Mouse (Mus musculus): Measurements from ENCODE around the gene Krtap24-1. TPM values are rescaled to one million over a fixed set of nuclear protein-coding genes. Genes with fewer than 3 reads are reported as not detected.

Gene Krtap24-1
- polyA plus RNA-seq, 1 experiment, result not detected

GRCm38 (mm10) chr16:88572904-88573404, 39.1 kb downstream of the Krtap24-1 start:
- H3K4me3 ChIP-seq (ENCODE audit: insufficient read depth, low read depth, low read length), result no peak overlapping the region
- H3K27ac ChIP-seq (ENCODE audit: insufficient read depth, low read depth, low read length), result no peak overlapping the region
- TF ChIP-seq CTCF (IDR thresholded peaks at IDR 0.05; ENCODE audit: insufficient read depth, low read depth, low read length) (no peak), POLR2A (IDR thresholded peaks at IDR 0.05; ENCODE audit: insufficient read depth, low read depth, low read length) (no peak)
- WGBS, result 85% methylated on average over 5 of the region's 5 CpGs
- no peaks in the 10 kb centered on the region for H3K4me1 ChIP-seq (ENCODE audit: control insufficient read depth, insufficient read depth, low read length)

- Histone ChIP-seq H3K4me1 (ENCODE audit: control insufficient read depth, insufficient read depth, low read length) (no peaks in the 10 kb centered on the region), H3K27ac (ENCODE audit: insufficient read depth, low read depth, low read length) (no peak overlapping the region), H3K4me3 (ENCODE audit: insufficient read depth, low read depth, low read length) (no peak overlapping the region)
- TF ChIP-seq CTCF (IDR thresholded peaks at IDR 0.05; ENCODE audit: insufficient read depth, low read depth, low read length), result no peak
- no peak for TF ChIP-seq POLR2A (IDR thresholded peaks at IDR 0.05; ENCODE audit: insufficient read depth, low read depth, low read length)
Measured at GRCm38 (mm10) chr16:88570136-88570535, 41.9 kb downstream of the Krtap24-1 start.

- H3K4me3 ChIP-seq (ENCODE audit: insufficient read depth, low read depth, low read length), result no peak overlapping the region
- no peak for TF ChIP-seq POLR2A (IDR thresholded peaks at IDR 0.05; ENCODE audit: insufficient read depth, low read depth, low read length)
- TF ChIP-seq CTCF (IDR thresholded peaks at IDR 0.05; ENCODE audit: insufficient read depth, low read depth, low read length), result no peak
- WGBS, result 98% methylated on average over 3 of the region's 3 CpGs
- no peaks in the 10 kb centered on the region for H3K4me1 ChIP-seq (ENCODE audit: control insufficient read depth, insufficient read depth, low read length)
- no peak overlapping the region for H3K27ac ChIP-seq (ENCODE audit: insufficient read depth, low read depth, low read length)
Measured at GRCm38 (mm10) chr16:88569732-88570131, 42.3 kb downstream of the Krtap24-1 start.

- Histone ChIP-seq H3K4me3 (ENCODE audit: insufficient read depth, low read depth, low read length) (no peak overlapping the region), H3K4me1 (ENCODE audit: control insufficient read depth, insufficient read depth, low read length) (no peaks in the 10 kb centered on the region), H3K27ac (ENCODE audit: insufficient read depth, low read depth, low read length) (no peak overlapping the region)
- no peak for TF ChIP-seq CTCF (IDR thresholded peaks at IDR 0.05; ENCODE audit: insufficient read depth, low read depth, low read length)
- no peak for TF ChIP-seq POLR2A (IDR thresholded peaks at IDR 0.05; ENCODE audit: insufficient read depth, low read depth, low read length)
- WGBS, result 87% methylated on average over 1 of the region's 1 CpGs
Measured at GRCm38 (mm10) chr16:88569096-88569495, 43.0 kb downstream of the Krtap24-1 start.

- H3K4me1 ChIP-seq (ENCODE audit: control insufficient read depth, insufficient read depth, low read length), result no peaks in the 10 kb centered on the region
- TF ChIP-seq CTCF (IDR thresholded peaks at IDR 0.05; ENCODE audit: insufficient read depth, low read depth, low read length), result no peak
- TF ChIP-seq POLR2A (IDR thresholded peaks at IDR 0.05; ENCODE audit: insufficient read depth, low read depth, low read length), result no peak
- WGBS, result 82% methylated on average over 6 of the region's 6 CpGs
- no peak within 1 kb of the TSS for H3K27ac ChIP-seq (ENCODE audit: insufficient read depth, low read depth, low read length)
- no peak within 1 kb of the TSS for H3K4me3 ChIP-seq (ENCODE audit: insufficient read depth, low read depth, low read length)
Measured at GRCm38 (mm10) chr16:88563045-88563913, 48.8 kb downstream of the Krtap24-1 start, which contains the start of gene Cldn8. Cldn8 (minus strand) TSS chr16:88563183.

GRCm38 (mm10) chr16:88561617-88562164, 50.4 kb downstream of the Krtap24-1 start:
- no peaks in the 10 kb centered on the region for H3K4me1 ChIP-seq (ENCODE audit: control insufficient read depth, insufficient read depth, low read length)
- H3K4me3 ChIP-seq (ENCODE audit: insufficient read depth, low read depth, low read length), result no peak overlapping the region
- no peak overlapping the region for H3K27ac ChIP-seq (ENCODE audit: insufficient read depth, low read depth, low read length)
- TF ChIP-seq CTCF (IDR thresholded peaks at IDR 0.05; ENCODE audit: insufficient read depth, low read depth, low read length), result no peak
- TF ChIP-seq POLR2A (IDR thresholded peaks at IDR 0.05; ENCODE audit: insufficient read depth, low read depth, low read length), result no peak
- 42% methylated on average over 6 of the region's 6 CpGs for WGBS

Other genes starting within 250 kb of the Krtap24-1 start
- gene Cldn17, start 105.3 kb downstream of the Krtap24-1 start, polyA plus RNA-seq (2012; ENCODE audit: insufficient read depth, insufficient read length, low replicate concordance, missing spikeins), result not detected in 2 replicates
- not detected in 2 replicates for gene Cldn8, start 49.1 kb downstream of the Krtap24-1 start, polyA plus RNA-seq (2012; ENCODE audit: insufficient read depth, insufficient read length, low replicate concordance, missing spikeins)
- not detected in 2 replicates for gene 2310079G19Rik, start 15.4 kb upstream of the Krtap24-1 start, polyA plus RNA-seq (2012; ENCODE audit: insufficient read depth, insufficient read length, low replicate concordance, missing spikeins)
- not detected in 2 replicates for gene Krtap26-1, start 35.5 kb upstream of the Krtap24-1 start, polyA plus RNA-seq (2012; ENCODE audit: insufficient read depth, insufficient read length, low replicate concordance, missing spikeins)
- not detected in 2 replicates for gene Krtap27-1, start 59.4 kb upstream of the Krtap24-1 start, polyA plus RNA-seq (2012; ENCODE audit: insufficient read depth, insufficient read length, low replicate concordance, missing spikeins)
- not detected in 2 replicates for gene 2310061N02Rik, start 95.7 kb upstream of the Krtap24-1 start, polyA plus RNA-seq (2012; ENCODE audit: insufficient read depth, insufficient read length, low replicate concordance, missing spikeins)
- gene Krtap13-1, start 116.6 kb upstream of the Krtap24-1 start, polyA plus RNA-seq (2012; ENCODE audit: insufficient read depth, insufficient read length, low replicate concordance, missing spikeins), result not detected in 2 replicates
- not detected in 2 replicates for gene Krtap13, start 139.4 kb upstream of the Krtap24-1 start, polyA plus RNA-seq (2012; ENCODE audit: insufficient read depth, insufficient read length, low replicate concordance, missing spikeins)
- not detected in 2 replicates for gene 2310034C09Rik, start 146.6 kb upstream of the Krtap24-1 start, polyA plus RNA-seq (2012; ENCODE audit: insufficient read depth, insufficient read length, low replicate concordance, missing spikeins)
- gene 2310057N15Rik, start 161.9 kb upstream of the Krtap24-1 start, polyA plus RNA-seq (2012; ENCODE audit: insufficient read depth, insufficient read length, low replicate concordance, missing spikeins), result not detected in 2 replicates
- gene Gm5965, start 165.6 kb upstream of the Krtap24-1 start, polyA plus RNA-seq (2012; ENCODE audit: insufficient read depth, insufficient read length, low replicate concordance, missing spikeins), result not detected in 2 replicates
- not detected in 2 replicates for gene Gm20741, start 199.9 kb upstream of the Krtap24-1 start, polyA plus RNA-seq (2012; ENCODE audit: insufficient read depth, insufficient read length, low replicate concordance, missing spikeins)
- gene Krtap15, start 207.9 kb upstream of the Krtap24-1 start, polyA plus RNA-seq (2012; ENCODE audit: insufficient read depth, insufficient read length, low replicate concordance, missing spikeins), result not detected in 2 replicates
- gene Krtap14, start 213.9 kb upstream of the Krtap24-1 start, polyA plus RNA-seq (2012; ENCODE audit: insufficient read depth, insufficient read length, low replicate concordance, missing spikeins), result not detected in 2 replicates

Measured in olfactory bulb, adult 2 months (tissue).